In the genomic region with DNA sequence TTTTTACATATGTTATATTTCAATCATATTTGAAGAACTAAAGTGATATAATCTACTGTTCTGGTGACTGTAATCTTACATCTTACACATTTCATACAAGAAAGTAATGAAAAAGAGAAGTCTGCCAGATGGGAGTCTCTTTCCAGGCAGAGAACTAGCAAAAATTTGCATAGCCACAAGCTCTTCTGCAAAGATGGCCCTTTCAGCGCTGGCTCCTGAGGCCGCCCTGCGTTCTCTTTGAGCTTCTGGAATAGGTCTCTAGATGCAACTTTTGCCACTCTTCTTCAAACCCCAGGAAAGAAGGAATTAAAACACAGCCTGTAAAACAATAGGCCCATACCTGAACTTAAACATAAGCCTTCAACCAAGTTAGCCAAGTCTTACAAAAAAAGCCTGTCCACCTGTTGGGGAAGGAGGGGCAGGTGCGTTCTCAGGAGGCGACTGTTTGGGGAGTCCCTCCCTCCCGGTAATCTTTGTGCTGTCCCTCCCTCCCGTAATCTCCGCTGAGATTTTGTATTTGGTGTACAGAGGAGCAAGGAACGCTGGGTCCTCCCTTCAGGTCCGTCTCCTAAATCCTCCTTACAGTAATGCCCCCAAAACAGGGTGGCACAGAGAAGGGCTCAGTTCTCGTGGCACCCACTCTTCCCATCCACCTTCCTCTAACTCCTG, we compare ENCODE assay signal across 2 mouse cellular contexts.
TF ChIP-seq lines count a peak whose summit lies in the region.

No protein-coding gene starts in this region.

TF ChIP-seq in CH12.LX, 34 proteins besides CTCF, POLR2A, EP300 and RAD21:
- TF ChIP-seq NELFE (IDR thresholded peaks at IDR 0.05; ENCODE audit: low read depth, low read length): no peak; the same call in 1 of the 2 replicates
- TF ChIP-seq PAX5 (IDR thresholded peaks at IDR 0.05; ENCODE audit: low read length): no peak
- TF ChIP-seq TCF12 (IDR thresholded peaks at IDR 0.05; ENCODE audit: low read depth, low read length): peak; percentile 48
- TF ChIP-seq NRF1 (IDR thresholded peaks at IDR 0.05; ENCODE audit: low read depth, low read length): no peak
- no peak for TF ChIP-seq POLR2AphosphoS2 (IDR thresholded peaks at IDR 0.05; ENCODE audit: low read depth, low read length)
- no peak for TF ChIP-seq ZKSCAN1 (IDR thresholded peaks at IDR 0.05; ENCODE audit: borderline replicate concordance, low read depth, low read length)
- no peak for TF ChIP-seq USF2 (conservative IDR thresholded peaks at IDR 0.05; ENCODE audit: low read depth, low read length)
- peak; percentile 16 for TF ChIP-seq ETS1 (conservative IDR thresholded peaks at IDR 0.05; ENCODE audit: low read depth, low read length)
- TF ChIP-seq GABPA (IDR thresholded peaks at IDR 0.05; ENCODE audit: insufficient replicate concordance, low read depth, low read length): no peak
- no peak for TF ChIP-seq KAT2A (IDR thresholded peaks at IDR 0.05; ENCODE audit: insufficient replicate concordance, low read length)
- no peak for TF ChIP-seq E2F4 (IDR thresholded peaks at IDR 0.05; ENCODE audit: insufficient replicate concordance, low read depth, low read length)
- no peak for TF ChIP-seq ELF1 (IDR thresholded peaks at IDR 0.05; ENCODE audit: low read depth, low read length)
- 0 out of 2 replicates have a peak, but pooled peaks have one; percentile 23 for TF ChIP-seq MYC (IDR thresholded peaks at IDR 0.05; ENCODE audit: low read depth, low read length)
- no peak; the same call in 1 of the 2 replicates for TF ChIP-seq BHLHE40 (IDR thresholded peaks at IDR 0.05; ENCODE audit: low read depth, low read length)
- TF ChIP-seq ZC3H11A (IDR thresholded peaks at IDR 0.05; ENCODE audit: low read depth, low read length): no peak
- no peak for TF ChIP-seq UBTF (IDR thresholded peaks at IDR 0.05; ENCODE audit: low read depth, low read length)
- no peak for TF ChIP-seq SMC3 (IDR thresholded peaks at IDR 0.05; ENCODE audit: low read depth, low read length)
- peak; percentile 37; the same call in 1 of the 2 replicates for TF ChIP-seq MXI1 (IDR thresholded peaks at IDR 0.05; ENCODE audit: low read depth, low read length)
- peak; percentile 61; the same call in 1 of the 2 replicates for TF ChIP-seq SIN3A (IDR thresholded peaks at IDR 0.05; ENCODE audit: low read length)
- TF ChIP-seq TBP (conservative IDR thresholded peaks at IDR 0.05; ENCODE audit: low read depth, low read length): peak; percentile 51; the same call in 1 of the 2 replicates
- peak; percentile 52; the same call in 1 of the 2 replicates for TF ChIP-seq MAZ (IDR thresholded peaks at IDR 0.05; ENCODE audit: low read depth, low read length)
- TF ChIP-seq IRF4 (IDR thresholded peaks at IDR 0.05; ENCODE audit: low read depth, low read length): peak; percentile 21; the same call in 1 of the 2 replicates
- TF ChIP-seq RCOR1 (conservative IDR thresholded peaks at IDR 0.05; ENCODE audit: low read depth, low read length): no peak; the same call in none of the 2 replicates
- TF ChIP-seq CHD2 (IDR thresholded peaks at IDR 0.05; ENCODE audit: low read length): no peak
- TF ChIP-seq JUND (conservative IDR thresholded peaks at IDR 0.05; ENCODE audit: low read depth, low read length): no peak
- no peak; the same call in 1 of the 2 replicates for TF ChIP-seq MAX (IDR thresholded peaks at IDR 0.05; ENCODE audit: low read length)
- TF ChIP-seq ZNF384 (IDR thresholded peaks at IDR 0.05; ENCODE audit: low read depth, low read length): peak; percentile 20; the same call in 1 of the 2 replicates
- TF ChIP-seq MEF2A (IDR thresholded peaks at IDR 0.05; ENCODE audit: borderline replicate concordance, low read depth, low read length): no peak
- TF ChIP-seq HCFC1 (IDR thresholded peaks at IDR 0.05; ENCODE audit: low read depth, low read length): peak; percentile 14; the same call in 1 of the 2 replicates
- TF ChIP-seq JUN (IDR thresholded peaks at IDR 0.05; ENCODE audit: insufficient read depth, low read depth, low read length): no peak
- TF ChIP-seq ZMIZ1 (IDR thresholded peaks at IDR 0.05; ENCODE audit: low read depth, low read length): peak; percentile 90
- TF ChIP-seq MAFK (IDR thresholded peaks at IDR 0.05; ENCODE audit: insufficient replicate concordance, low read length): 0 out of 2 replicates have a peak, but pooled peaks have one; percentile 22
- no peak for TF ChIP-seq USF1 (IDR thresholded peaks at IDR 0.05; ENCODE audit: low read depth, low read length)
- no peak for TF ChIP-seq CHD1 (IDR thresholded peaks at IDR 0.05; ENCODE audit: low read depth, low read length)

TF ChIP-seq in MEL, 35 proteins besides CTCF, POLR2A, EP300 and RAD21:
- TF ChIP-seq JUND (IDR thresholded peaks at IDR 0.05; ENCODE audit: low read depth, low read length) (no peak), POLR2AphosphoS5 (IDR thresholded peaks at IDR 0.05; ENCODE audit: borderline replicate concordance, low read depth, low read length) (no peak), ETS1 (IDR thresholded peaks at IDR 0.05; ENCODE audit: low read depth, low read length) (peak; percentile 49; the same call in 1 of the 2 replicates), MXI1 (IDR thresholded peaks at IDR 0.05; ENCODE audit: low read depth, low read length) (no peak), MYC (IDR thresholded peaks at IDR 0.05; ENCODE audit: low read depth, low read length) (no peak), NRF1 (IDR thresholded peaks at IDR 0.05; ENCODE audit: insufficient read depth, low read depth, low read length, poor library complexity, severe bottlenecking) (no peak), GATA1 (IDR thresholded peaks at IDR 0.05; ENCODE audit: low read depth, low read length) (peak; percentile 39; the same call in 1 of the 2 replicates), TBP (IDR thresholded peaks at IDR 0.05; ENCODE audit: low read depth, low read length) (no peak), NELFE (IDR thresholded peaks at IDR 0.05; ENCODE audit: low read depth, low read length) (no peak), BHLHE40 (IDR thresholded peaks at IDR 0.05; ENCODE audit: borderline replicate concordance, low read depth, low read length) (no peak), USF1 (IDR thresholded peaks at IDR 0.05; ENCODE audit: low read depth, low read length) (no peak), CHD1 (IDR thresholded peaks at IDR 0.05; ENCODE audit: low read depth, low read length) (no peak), ZNF384 (IDR thresholded peaks at IDR 0.05; ENCODE audit: low read depth, low read length) (no peak), USF2 (IDR thresholded peaks at IDR 0.05; ENCODE audit: borderline replicate concordance in 1 of 2, insufficient read depth in 1 of 2, low read depth in 1 of 2, low read length in 2 of 2) (no peak), SMC3 (IDR thresholded peaks at IDR 0.05; ENCODE audit: low read depth, low read length) (no peak), SIN3A (IDR thresholded peaks at IDR 0.05; ENCODE audit: low read length) (no peak), MAZ (IDR thresholded peaks at IDR 0.05; ENCODE audit: low read depth, low read length) (no peak), GABPA (IDR thresholded peaks at IDR 0.05; ENCODE audit: low read depth, low read length) (no peak)
